Mouse (Mus musculus): ENCODE results near the gene Bptf.

- no peak for TF ChIP-seq POLR2A (IDR thresholded peaks at IDR 0.05; ENCODE audit: insufficient read depth, low read depth, low read length)
- TF ChIP-seq CTCF (IDR thresholded peaks at IDR 0.05; ENCODE audit: insufficient read depth, low read depth, low read length) = no peak
Measured at GRCm38 (mm10) chr11:107153645-107154044, 21.7 kb upstream of the Bptf start.

Measured in olfactory bulb, adult 2 months (tissue).